Mouse (Mus musculus) left cerebral cortex, adult 2 months (tissue): ENCODE results near the gene Adad1. TPM values are rescaled to one million over a fixed set of nuclear protein-coding genes. Genes with fewer than 3 reads are reported as not detected.

Experiments used
- DNase-seq, 2 experiments: peaks; one replicate each; pipeline ENCODE4 v3.0.0; 2021 to 2022; ENCODE audit warnings: low spot score in 2 of 2, mixed read lengths in 1 of 2; ENCODE audit errors: extremely low spot score in 1 of 2
- H3K27ac ChIP-seq: fragments of 200-600 bp; 2 replicates; pipeline ENCODE4 v1.8.1; 2022
- H3K4me3 ChIP-seq: fragments of 200-600 bp; 2 replicates; pipeline ENCODE4 v1.8.1; 2022
- CTCF ChIP-seq: fragments of 200-600 bp; IDR thresholded peaks from 2 replicates; pipeline ENCODE4 v1.8.1; 2022; ENCODE audit warnings: antibody characterized with exemption, mild to moderate bottlenecking, moderate library complexity
- intact Hi-C: fragments of 180-260 bp; cut with DNase I; formaldehyde crosslinking; loops from one replicate; pipeline ENCODE4 v1.15.1; 2025
- long read RNA-seq, 2 experiments: library from polyadenylated mRNA; stranded (forward); transcript quantifications; one replicate each; pipeline ENCODE4 v2.0.0; 2021; ENCODE audit warnings: borderline mapping rate in 2 of 2
- total RNA-seq, 2 experiments: library from RNA; stranded (reverse); gene quantifications; 2 replicates each; pipeline ENCODE4 v1.2.3; 2021

The Adad1 gene
- total RNA-seq: not detected
- long read RNA-seq, experiment 1: 0 reads
- long read RNA-seq, experiment 2: 0 reads

GRCm38 (mm10) chr3:37063406-37063805, at the start of gene Adad1:
Gene Adad1 (plus strand): TSS chr3:37063527.
- intact Hi-C loops: no loop called here
- DNase-seq: no peak
- TF ChIP-seq CTCF: no peak
- no peak within 1 kb of the TSS for H3K4me3 ChIP-seq
- no peak within 1 kb of the TSS for H3K27ac ChIP-seq

- DNase-seq: no peak
- Histone ChIP-seq H3K27ac (peak overlapping the region; percentile 4), H3K4me3 (no peak overlapping the region)
- intact Hi-C loops: no loop called here
- TF ChIP-seq CTCF: no peak
Measured at GRCm38 (mm10) chr3:37037979-37038378, 25.3 kb upstream of the Adad1 start.

- DNase-seq: no peak
- Histone ChIP-seq H3K27ac (no peak overlapping the region), H3K4me3 (no peak overlapping the region)
- intact Hi-C loops: no loop called here
- TF ChIP-seq CTCF: no peak
Measured at GRCm38 (mm10) chr3:37039811-37040210, 23.5 kb upstream of the Adad1 start.

GRCm38 (mm10) chr3:37051491-37051890, 11.8 kb upstream of the Adad1 start:
- intact Hi-C loops: loop anchor here (5.0 kb wide), 1 partner anchor 151 kb away; no protein-coding TSS in a partner anchor
- H3K27ac ChIP-seq: no peak overlapping the region
- H3K4me3 ChIP-seq: no peak overlapping the region
- DNase-seq: no peak
- no peak for TF ChIP-seq CTCF

GRCm38 (mm10) chr3:37073211-37073610, 9.9 kb downstream of the Adad1 start:
- no peak overlapping the region for H3K4me3 ChIP-seq
- H3K27ac ChIP-seq: no peak overlapping the region
- TF ChIP-seq CTCF: peak; percentile 31
- no peak for DNase-seq
- intact Hi-C loops: loop anchor here (1.0 kb wide), 1 partner anchor 131 kb away; no protein-coding TSS in a partner anchor

GRCm38 (mm10) chr3:37084860-37085259, 21.5 kb downstream of the Adad1 start:
- intact Hi-C loops: no loop called here
- no peak for TF ChIP-seq CTCF
- no peak overlapping the region for H3K27ac ChIP-seq
- no peak overlapping the region for H3K4me3 ChIP-seq
- no peak for DNase-seq

GRCm38 (mm10) chr3:37090721-37091120, 27.4 kb downstream of the Adad1 start:
- Histone ChIP-seq H3K27ac (no peak overlapping the region), H3K4me3 (no peak overlapping the region)
- TF ChIP-seq CTCF: no peak
- no peak for DNase-seq
- intact Hi-C loops: no loop called here

- Histone ChIP-seq H3K4me3 (no peak within 1 kb of the TSS), H3K27ac (no peak within 1 kb of the TSS)
- TF ChIP-seq CTCF: no peak
- DNase-seq: no peak
- intact Hi-C loops: no loop called here
Measured at GRCm38 (mm10) chr3:37125655-37126054, 62.3 kb downstream of the Adad1 start, which contains the start of gene Il2. Gene Il2 (minus strand): TSS chr3:37125959.

- no peak overlapping the region for H3K4me3 ChIP-seq
- intact Hi-C loops: no loop called here
Measured at GRCm38 (mm10) chr3:37126162-37126561, 62.8 kb downstream of the Adad1 start.

GRCm38 (mm10) chr3:37128269-37128668, 64.9 kb downstream of the Adad1 start:
- TF ChIP-seq CTCF: no peak
- Histone ChIP-seq H3K4me3 (no peak overlapping the region), H3K27ac (no peak overlapping the region)
- intact Hi-C loops: no loop called here
- no peak for DNase-seq

More at GRCm38 (mm10) chr3:37126162-37126561, 62.8 kb downstream of the Adad1 start:
- no peak for DNase-seq
- no peak for TF ChIP-seq CTCF
- no peak overlapping the region for H3K27ac ChIP-seq

GRCm38 (mm10) chr3:37129063-37129462, 65.7 kb downstream of the Adad1 start:
- no peak overlapping the region for H3K4me3 ChIP-seq
- intact Hi-C loops: no loop called here
- no peak for DNase-seq
- no peak for TF ChIP-seq CTCF
- H3K27ac ChIP-seq: no peak overlapping the region

- TF ChIP-seq CTCF: no peak
- H3K4me3 ChIP-seq: no peak overlapping the region
- intact Hi-C loops: no loop called here
- H3K27ac ChIP-seq: no peak overlapping the region
- DNase-seq: no peak
Measured at GRCm38 (mm10) chr3:37137231-37137630, 73.9 kb downstream of the Adad1 start.

- Histone ChIP-seq H3K4me3 (no peak overlapping the region), H3K27ac (no peak overlapping the region)
- TF ChIP-seq CTCF: no peak
- intact Hi-C loops: no loop called here
- no peak for DNase-seq
Measured at GRCm38 (mm10) chr3:37139192-37139591, 75.9 kb downstream of the Adad1 start.
